Mouse (Mus musculus): ENCODE data around the gene 4930470P17Rik.

- TF ChIP-seq CTCF (IDR thresholded peaks at IDR 0.05; ENCODE audit: extremely low read depth, insufficient read depth, low read length) (no peak), POLR2A (IDR thresholded peaks at IDR 0.05; ENCODE audit: extremely low read depth, insufficient read depth, low read length) (no peak)
These were observed 44.4 kb upstream of the 4930470P17Rik start for GRCm38 (mm10) chr2:170646201-170646600.

All from cortical plate, adult 2 months (tissue).